Mouse (Mus musculus): ENCODE measurements at regions not wholly inside any gene's neighbourhood (a gene's known extent, or its start where the extent isn't known, plus 50 kb on each side); places are given as distances from the start of the nearest gene placed in this dataset.
"Not testable (repeated sequence)": the region's sequence is repeated elsewhere in the genome, so short reads cannot be mapped to it uniquely, and the experiment has no call there.

DNA sequence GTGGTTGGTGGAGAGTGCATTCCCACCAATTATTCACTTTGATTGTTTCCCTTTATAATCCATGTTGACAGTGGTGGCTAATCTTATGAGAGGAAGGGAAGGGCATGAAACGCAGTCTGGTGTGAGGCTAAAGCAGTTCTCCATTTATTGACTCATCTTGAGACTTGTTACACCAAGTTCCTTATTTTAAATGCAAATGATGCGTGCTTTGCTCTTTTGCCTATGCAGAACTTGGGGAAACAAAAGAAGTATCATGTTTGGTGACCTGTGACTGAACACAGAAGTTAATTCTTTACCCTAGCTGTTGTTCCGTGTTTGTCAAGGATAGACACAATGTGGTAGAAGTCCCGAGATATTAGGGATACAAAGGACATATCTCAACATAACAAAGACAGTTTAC lies 531.2 kb downstream of the Hace1 start:
- no peaks in the 10 kb centered on the region for H3K4me1 ChIP-seq (ENCODE audit: control insufficient read depth, insufficient read depth, low read length)
- 68% methylated on average over 4 of the region's 4 CpGs for WGBS
- TF ChIP-seq CTCF (IDR thresholded peaks at IDR 0.05) (no peak), EP300 (IDR thresholded peaks at IDR 0.05; ENCODE audit: insufficient read depth, low read depth, low read length) (no peak), POLR2A (IDR thresholded peaks at IDR 0.05; ENCODE audit: insufficient read depth, low read depth, low read length) (no peak)
- intact Hi-C loops (cut with DNase I) = no loop called here
- H3K9ac ChIP-seq (ENCODE audit: low read depth, low read length) = no peak overlapping the region
- no peak overlapping the region for H3K4me3 ChIP-seq
- no peak overlapping the region for H3K27ac ChIP-seq
- no peak for DNase-seq
- no peaks in the 10 kb centered on the region for H3K36me3 ChIP-seq (ENCODE audit: control insufficient read depth, insufficient read depth, low read length)
- H3K79me2 ChIP-seq (replicated peaks; ENCODE audit: control insufficient read depth, insufficient read depth, low read length) = no peaks in the 10 kb centered on the region
- H3K27me3 ChIP-seq (ENCODE audit: control insufficient read depth, insufficient read depth, low read length) = no peaks in the 10 kb centered on the region

- 80% methylated on average over 5 of the region's 5 CpGs for WGBS
- intact Hi-C loops (cut with DNase I) = no loop called here
- no peak overlapping the region for H3K27ac ChIP-seq
- H3K36me3 ChIP-seq (ENCODE audit: control insufficient read depth, insufficient read depth, low read length) = no peaks in the 10 kb centered on the region
- H3K4me3 ChIP-seq = no peak overlapping the region
- H3K79me2 ChIP-seq (replicated peaks; ENCODE audit: control insufficient read depth, insufficient read depth, low read length) = no peaks in the 10 kb centered on the region
- H3K9ac ChIP-seq (ENCODE audit: low read depth, low read length) = no peak overlapping the region
- TF ChIP-seq CTCF (IDR thresholded peaks at IDR 0.05) (no peak), POLR2A (IDR thresholded peaks at IDR 0.05; ENCODE audit: insufficient read depth, low read depth, low read length) (no peak), EP300 (IDR thresholded peaks at IDR 0.05; ENCODE audit: insufficient read depth, low read depth, low read length) (no peak)
- no peak for DNase-seq
- no peaks in the 10 kb centered on the region for H3K4me1 ChIP-seq (ENCODE audit: control insufficient read depth, insufficient read depth, low read length)
- no peaks in the 10 kb centered on the region for H3K27me3 ChIP-seq (ENCODE audit: control insufficient read depth, insufficient read depth, low read length)
These were observed 537.1 kb downstream of the Hace1 start for GRCm38 (mm10) chr10:46114631-46115130.

- H3K9ac ChIP-seq (ENCODE audit: low read depth, low read length); H3K27ac ChIP-seq; H3K27me3 ChIP-seq (ENCODE audit: control insufficient read depth, insufficient read depth, low read length); H3K4me3 ChIP-seq; H3K36me3 ChIP-seq (ENCODE audit: control insufficient read depth, insufficient read depth, low read length); H3K79me2 ChIP-seq (replicated peaks; ENCODE audit: control insufficient read depth, insufficient read depth, low read length); intact Hi-C loops (cut with DNase I); DNase-seq; H3K4me1 ChIP-seq (ENCODE audit: control insufficient read depth, insufficient read depth, low read length): not testable (repeated sequence)
- WGBS = 78% methylated on average over 2 of the region's 2 CpGs
These were observed 544.8 kb downstream of the Hace1 start for GRCm38 (mm10) chr10:46122409-46122808.

- Histone ChIP-seq H3K27me3 (ENCODE audit: control insufficient read depth, insufficient read depth, low read length) (no peaks in the 10 kb centered on the region), H3K36me3 (ENCODE audit: control insufficient read depth, insufficient read depth, low read length) (no peaks in the 10 kb centered on the region), H3K9ac (ENCODE audit: low read depth, low read length) (no peak overlapping the region), H3K4me3 (no peak overlapping the region), H3K27ac (no peak overlapping the region), H3K79me2 (replicated peaks; ENCODE audit: control insufficient read depth, insufficient read depth, low read length) (no peaks in the 10 kb centered on the region), H3K4me1 (ENCODE audit: control insufficient read depth, insufficient read depth, low read length) (no peaks in the 10 kb centered on the region)
- intact Hi-C loops (cut with DNase I) = no loop called here
- DNase-seq = no peak
- TF ChIP-seq EP300 (IDR thresholded peaks at IDR 0.05; ENCODE audit: insufficient read depth, low read depth, low read length) (no peak), CTCF (IDR thresholded peaks at IDR 0.05) (no peak), POLR2A (IDR thresholded peaks at IDR 0.05; ENCODE audit: insufficient read depth, low read depth, low read length) (no peak)
These were observed 546.2 kb downstream of the Hace1 start for GRCm38 (mm10) chr10:46123795-46124194.

- Histone ChIP-seq H3K27ac (no peak overlapping the region), H3K4me1 (ENCODE audit: control insufficient read depth, insufficient read depth, low read length) (no peaks in the 10 kb centered on the region), H3K9ac (ENCODE audit: low read depth, low read length) (no peak overlapping the region), H3K36me3 (ENCODE audit: control insufficient read depth, insufficient read depth, low read length) (no peaks in the 10 kb centered on the region), H3K27me3 (ENCODE audit: control insufficient read depth, insufficient read depth, low read length) (no peaks in the 10 kb centered on the region), H3K79me2 (replicated peaks; ENCODE audit: control insufficient read depth, insufficient read depth, low read length) (no peaks in the 10 kb centered on the region), H3K4me3 (no peak overlapping the region)
- no peak for TF ChIP-seq CTCF (IDR thresholded peaks at IDR 0.05)
- TF ChIP-seq EP300 (IDR thresholded peaks at IDR 0.05; ENCODE audit: insufficient read depth, low read depth, low read length) = no peak
- no peak for TF ChIP-seq POLR2A (IDR thresholded peaks at IDR 0.05; ENCODE audit: insufficient read depth, low read depth, low read length)
- 56% methylated on average over 2 of the region's 2 CpGs for WGBS
- DNase-seq = no peak
- intact Hi-C loops (cut with DNase I) = no loop called here
These were observed 557.6 kb downstream of the Hace1 start for GRCm38 (mm10) chr10:46135120-46135748.

GRCm38 (mm10) chr10:46174035-46174434 lies 596.4 kb downstream of the Hace1 start:
- no peak overlapping the region for H3K27ac ChIP-seq
- H3K4me1 ChIP-seq (ENCODE audit: control insufficient read depth, insufficient read depth, low read length) = no peaks in the 10 kb centered on the region
- H3K9ac ChIP-seq (ENCODE audit: low read depth, low read length) = no peak overlapping the region
- DNase-seq = no peak
- no peaks in the 10 kb centered on the region for H3K27me3 ChIP-seq (ENCODE audit: control insufficient read depth, insufficient read depth, low read length)
- intact Hi-C loops (cut with DNase I) = no loop called here
- H3K4me3 ChIP-seq = no peak overlapping the region
- H3K79me2 ChIP-seq (replicated peaks; ENCODE audit: control insufficient read depth, insufficient read depth, low read length) = no peaks in the 10 kb centered on the region
- WGBS = 67% methylated on average over 2 of the region's 2 CpGs
- no peak for TF ChIP-seq CTCF (IDR thresholded peaks at IDR 0.05)
- no peak for TF ChIP-seq POLR2A (IDR thresholded peaks at IDR 0.05; ENCODE audit: insufficient read depth, low read depth, low read length)
- no peak for TF ChIP-seq EP300 (IDR thresholded peaks at IDR 0.05; ENCODE audit: insufficient read depth, low read depth, low read length)
- H3K36me3 ChIP-seq (ENCODE audit: control insufficient read depth, insufficient read depth, low read length) = no peaks in the 10 kb centered on the region

Measured in heart, adult 2 months (tissue).